Mouse (Mus musculus): ENCODE results near the gene Ggcx. TPM values are rescaled to one million over a fixed set of nuclear protein-coding genes. Genes with fewer than 3 reads are reported as not detected.
"Not testable (repeated sequence)": the region's sequence is repeated elsewhere in the genome, so short reads cannot be mapped to it uniquely, and the experiment has no call there.

Ggcx gene
- polyA plus RNA-seq, 1 experiment from 2014 or later: 15.8 TPM

DNA sequence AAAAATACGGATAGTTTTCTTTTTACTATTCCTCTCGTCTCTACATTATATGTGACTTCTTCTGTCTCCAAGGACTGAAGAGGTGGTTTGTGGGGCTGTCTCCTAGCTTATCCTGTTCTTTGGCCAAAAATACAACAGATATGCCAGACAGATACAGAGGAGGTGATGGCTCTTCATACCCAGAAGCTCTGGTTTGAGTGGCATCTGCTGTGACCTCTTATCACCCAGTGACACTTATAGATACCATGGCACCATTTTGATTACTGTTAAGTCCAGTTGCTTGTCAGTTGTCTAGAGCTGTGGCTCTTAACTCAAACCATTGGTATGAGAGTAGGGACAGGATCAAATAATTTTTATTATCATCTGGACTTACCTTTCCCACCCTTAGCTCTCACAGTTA lies 33.4 kb downstream of the Ggcx start:
- 92% methylated on average over 2 of the region's 2 CpGs for WGBS
- Histone ChIP-seq H3K9ac (ENCODE audit: low read depth, low read length) (no peak overlapping the region), H3K27me3 (replicated peaks; ENCODE audit: control insufficient read depth, insufficient read depth, low read length) (no peaks in the 10 kb centered on the region), H3K4me1 (ENCODE audit: control insufficient read depth, insufficient read depth, low read depth, low read length) (no peaks in the 10 kb centered on the region), H3K27ac (ENCODE audit: low read depth, low read length) (no peak overlapping the region), H3K9me3 (ENCODE audit: control insufficient read depth, low read length) (no peaks in the 10 kb centered on the region), H3K4me3 (ENCODE audit: low read length) (no peak overlapping the region), H3K4me2 (ENCODE audit: low read length) (no peak overlapping the region), H3K36me3 (ENCODE audit: control insufficient read depth, insufficient read depth, low read length) (no peaks in the 10 kb centered on the region)
- ATAC-seq: no peak

DNA sequence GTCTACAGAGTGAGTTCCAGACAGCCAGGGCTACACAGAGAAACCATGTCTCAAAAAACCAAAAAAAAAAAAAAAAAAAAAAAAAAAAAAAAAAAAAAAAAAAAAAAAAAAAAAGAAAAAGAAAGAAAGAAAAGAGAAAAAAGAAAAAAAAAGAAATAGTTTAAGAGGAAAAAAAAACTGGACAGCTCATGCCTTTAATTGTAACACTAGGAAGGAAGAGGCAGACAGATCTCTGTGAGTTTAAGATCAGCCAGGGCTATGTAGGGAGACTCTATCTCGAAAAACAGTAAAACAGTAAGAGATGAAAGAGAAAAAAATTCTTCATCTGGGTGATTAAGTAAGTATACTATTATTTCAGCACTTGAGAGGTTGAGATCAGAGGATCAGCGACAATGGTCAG lies 37.7 kb downstream of the Ggcx start:
- not testable (repeated sequence) for H3K4me2 ChIP-seq (ENCODE audit: low read length); H3K4me1 ChIP-seq (ENCODE audit: control insufficient read depth, insufficient read depth, low read depth, low read length); H3K9me3 ChIP-seq (ENCODE audit: control insufficient read depth, low read length); H3K27ac ChIP-seq (ENCODE audit: low read depth, low read length); H3K36me3 ChIP-seq (ENCODE audit: control insufficient read depth, insufficient read depth, low read length); H3K4me3 ChIP-seq (ENCODE audit: low read length); H3K27me3 ChIP-seq (replicated peaks; ENCODE audit: control insufficient read depth, insufficient read depth, low read length); ATAC-seq; H3K9ac ChIP-seq (ENCODE audit: low read depth, low read length)
- WGBS: 80% methylated on average over 2 of the region's 2 CpGs

DNA sequence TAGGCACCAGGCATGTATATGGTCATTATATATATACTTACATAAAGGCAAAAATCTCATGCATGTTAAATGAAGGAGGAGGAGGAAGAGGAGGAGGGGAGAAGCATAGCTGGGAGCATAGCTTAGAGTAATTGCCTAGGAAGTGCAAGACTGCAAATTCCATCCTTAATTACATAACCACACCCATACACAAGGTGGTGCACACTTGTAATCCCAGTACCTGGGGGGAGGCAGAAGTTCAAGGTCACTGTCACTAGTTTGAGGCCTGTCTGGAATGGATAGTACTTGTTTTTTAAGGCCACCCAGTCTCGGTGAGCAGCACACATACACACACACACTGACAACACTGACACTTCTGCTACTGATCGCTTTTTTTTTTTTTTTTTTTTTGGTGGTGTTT lies 38.2 kb downstream of the Ggcx start:
- Histone ChIP-seq H3K4me2 (ENCODE audit: low read length) (no peak overlapping the region), H3K36me3 (ENCODE audit: control insufficient read depth, insufficient read depth, low read length) (no peaks in the 10 kb centered on the region), H3K9me3 (ENCODE audit: control insufficient read depth, low read length) (no peaks in the 10 kb centered on the region), H3K4me3 (ENCODE audit: low read length) (no peak overlapping the region), H3K9ac (ENCODE audit: low read depth, low read length) (no peak overlapping the region), H3K27me3 (replicated peaks; ENCODE audit: control insufficient read depth, insufficient read depth, low read length) (no peaks in the 10 kb centered on the region), H3K4me1 (ENCODE audit: control insufficient read depth, insufficient read depth, low read depth, low read length) (no peaks in the 10 kb centered on the region), H3K27ac (ENCODE audit: low read depth, low read length) (no peak overlapping the region)
- 78% methylated on average over 2 of the region's 2 CpGs for WGBS
- no peak for ATAC-seq

DNA sequence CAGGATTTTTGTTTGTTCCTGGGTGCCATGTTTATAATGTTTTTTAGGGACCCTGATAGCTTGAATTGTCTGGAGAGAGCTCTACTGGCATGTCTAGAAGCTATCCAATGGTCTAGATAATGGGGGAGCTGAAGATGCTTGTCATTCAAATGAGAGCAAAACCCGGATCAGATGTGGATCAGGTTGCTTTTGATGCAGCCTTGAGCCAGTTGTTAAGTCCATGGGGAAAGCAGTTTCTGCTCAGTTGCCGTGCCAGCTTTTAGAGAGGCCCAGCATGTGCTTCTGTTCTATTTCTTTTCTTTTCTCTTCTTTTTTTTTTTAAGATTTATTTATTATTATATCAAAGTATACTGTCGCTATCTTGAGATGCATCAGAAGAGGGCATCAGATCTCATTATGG lies 39.5 kb downstream of the Ggcx start:
- no peak overlapping the region for H3K9ac ChIP-seq (ENCODE audit: low read depth, low read length)
- no peak for ATAC-seq

DNA sequence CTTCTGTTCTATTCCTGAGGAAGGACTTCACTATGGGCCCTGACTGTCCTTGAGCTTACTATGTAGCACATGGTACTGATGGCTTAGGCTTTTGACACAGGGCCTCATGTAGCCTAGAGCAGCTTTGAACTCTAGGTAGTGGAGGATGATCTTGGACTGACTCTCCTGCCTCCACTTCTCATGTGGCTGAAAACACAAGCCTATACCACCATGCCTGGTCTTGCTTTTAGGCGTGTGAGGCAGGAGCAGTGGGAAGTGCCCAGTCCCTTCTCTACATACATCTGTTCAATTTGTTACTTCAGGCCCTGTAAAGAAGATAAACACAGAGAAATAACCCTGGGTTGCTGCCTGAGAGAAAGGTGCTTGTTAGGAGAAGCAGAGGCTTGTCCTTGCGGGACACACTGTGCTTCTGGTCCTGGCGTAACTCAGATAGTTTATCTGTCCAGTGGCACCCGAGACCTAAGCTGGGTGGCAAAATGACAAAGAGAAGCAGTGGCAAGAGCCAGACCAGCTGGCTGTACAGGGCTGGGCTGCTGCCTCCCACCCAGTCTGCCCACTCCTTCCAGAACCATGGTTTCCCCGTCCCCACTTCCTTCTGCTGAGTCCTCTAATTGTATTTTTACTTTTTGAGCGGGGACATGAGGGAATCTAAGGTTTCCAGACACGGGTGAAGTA lies 40.1 kb downstream of the Ggcx start:
- no peak overlapping the region for H3K4me2 ChIP-seq (ENCODE audit: low read length)
- no peaks in the 10 kb centered on the region for H3K27me3 ChIP-seq (replicated peaks; ENCODE audit: control insufficient read depth, insufficient read depth, low read length)
- peak; percentile 76 for ATAC-seq
- no peaks in the 10 kb centered on the region for H3K9me3 ChIP-seq (ENCODE audit: control insufficient read depth, low read length)
- no peaks in the 10 kb centered on the region for H3K36me3 ChIP-seq (ENCODE audit: control insufficient read depth, insufficient read depth, low read length)
- H3K4me3 ChIP-seq (ENCODE audit: low read length): no peak overlapping the region
- H3K4me1 ChIP-seq (ENCODE audit: control insufficient read depth, insufficient read depth, low read depth, low read length): no peaks in the 10 kb centered on the region
- no peak overlapping the region for H3K9ac ChIP-seq (ENCODE audit: low read depth, low read length)
- peak overlapping the region; percentile 41; the same call in 1 of the 2 replicates for H3K27ac ChIP-seq (ENCODE audit: low read depth, low read length)
- 57% methylated on average over 7 of the region's 7 CpGs for WGBS

More for the DNA sequence above, 39.5 kb downstream of the Ggcx start:
- 59% methylated on average over 3 of the region's 3 CpGs for WGBS
- Histone ChIP-seq H3K4me3 (ENCODE audit: low read length) (no peak overlapping the region), H3K27me3 (replicated peaks; ENCODE audit: control insufficient read depth, insufficient read depth, low read length) (no peaks in the 10 kb centered on the region), H3K36me3 (ENCODE audit: control insufficient read depth, insufficient read depth, low read length) (no peaks in the 10 kb centered on the region), H3K4me2 (ENCODE audit: low read length) (no peak overlapping the region), H3K4me1 (ENCODE audit: control insufficient read depth, insufficient read depth, low read depth, low read length) (no peaks in the 10 kb centered on the region), H3K9me3 (ENCODE audit: control insufficient read depth, low read length) (no peaks in the 10 kb centered on the region), H3K27ac (ENCODE audit: low read depth, low read length) (no peak overlapping the region)

DNA sequence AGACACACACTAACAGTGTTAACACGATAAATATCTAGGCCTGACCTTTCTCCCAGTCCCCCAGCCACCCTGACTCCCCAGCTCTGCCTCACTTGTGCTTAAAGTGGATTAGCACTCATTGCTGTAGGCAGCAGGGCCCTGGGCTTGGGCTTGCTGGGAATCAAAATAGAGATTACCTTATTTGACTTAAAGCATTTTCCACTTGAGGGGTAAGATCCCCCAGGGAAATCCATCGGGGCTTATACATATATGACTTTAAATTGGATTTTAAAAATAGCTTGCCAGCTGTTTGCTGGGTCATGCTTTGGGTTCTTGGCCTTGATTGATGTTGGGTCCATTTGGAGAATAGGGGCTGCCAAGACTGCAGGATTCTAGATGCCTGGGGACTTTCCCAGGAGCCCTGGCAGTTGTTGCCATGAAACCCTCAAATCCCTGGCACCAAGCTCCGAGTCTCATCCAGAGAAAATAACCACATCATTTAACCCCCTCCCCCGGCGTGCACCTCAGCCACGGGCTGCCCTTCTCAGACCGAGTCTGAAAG lies 40.8 kb downstream of the Ggcx start:
- no peaks in the 10 kb centered on the region for H3K9me3 ChIP-seq (ENCODE audit: control insufficient read depth, low read length)
- no peaks in the 10 kb centered on the region for H3K27me3 ChIP-seq (replicated peaks; ENCODE audit: control insufficient read depth, insufficient read depth, low read length)
- H3K36me3 ChIP-seq (ENCODE audit: control insufficient read depth, insufficient read depth, low read length): no peaks in the 10 kb centered on the region
- H3K9ac ChIP-seq (ENCODE audit: low read depth, low read length): no peak overlapping the region
- no peaks in the 10 kb centered on the region for H3K4me1 ChIP-seq (ENCODE audit: control insufficient read depth, insufficient read depth, low read depth, low read length)
- H3K27ac ChIP-seq (ENCODE audit: low read depth, low read length): no peak overlapping the region; the same call in 1 of the 2 replicates
- H3K4me2 ChIP-seq (ENCODE audit: low read length): no peak overlapping the region
- ATAC-seq: peak; percentile 90
- no peak overlapping the region for H3K4me3 ChIP-seq (ENCODE audit: low read length)
- 34% methylated on average over 7 of the region's 7 CpGs for WGBS

DNA sequence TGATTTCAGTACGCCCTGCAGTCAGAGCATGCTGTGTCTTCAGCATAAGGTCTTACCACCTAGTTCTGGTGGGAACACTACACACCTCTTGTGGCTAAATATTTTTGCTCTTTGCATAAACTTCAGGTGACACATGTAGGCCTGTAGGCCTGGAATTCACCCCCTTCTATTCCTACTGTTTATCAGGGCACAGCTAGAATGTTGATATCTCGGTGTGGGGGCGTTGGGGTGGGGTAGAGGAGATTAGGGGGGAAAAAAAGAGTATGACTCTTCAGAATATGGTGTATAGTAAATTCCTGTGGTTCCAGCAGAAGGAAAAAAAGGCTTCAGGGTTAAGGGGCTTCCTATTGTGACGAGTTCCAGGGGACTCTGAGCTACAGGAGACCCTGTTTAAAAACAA lies 42.5 kb downstream of the Ggcx start:
- H3K36me3 ChIP-seq (ENCODE audit: control insufficient read depth, insufficient read depth, low read length): no peaks in the 10 kb centered on the region
- no peaks in the 10 kb centered on the region for H3K4me1 ChIP-seq (ENCODE audit: control insufficient read depth, insufficient read depth, low read depth, low read length)
- H3K27ac ChIP-seq (ENCODE audit: low read depth, low read length): no peak overlapping the region
- no peak overlapping the region for H3K4me3 ChIP-seq (ENCODE audit: low read length)
- WGBS: 89% methylated on average over 4 of the region's 4 CpGs
- H3K4me2 ChIP-seq (ENCODE audit: low read length): no peak overlapping the region
- no peaks in the 10 kb centered on the region for H3K9me3 ChIP-seq (ENCODE audit: control insufficient read depth, low read length)
- H3K27me3 ChIP-seq (replicated peaks; ENCODE audit: control insufficient read depth, insufficient read depth, low read length): no peaks in the 10 kb centered on the region
- H3K9ac ChIP-seq (ENCODE audit: low read depth, low read length): no peak overlapping the region
- no peak for ATAC-seq

DNA sequence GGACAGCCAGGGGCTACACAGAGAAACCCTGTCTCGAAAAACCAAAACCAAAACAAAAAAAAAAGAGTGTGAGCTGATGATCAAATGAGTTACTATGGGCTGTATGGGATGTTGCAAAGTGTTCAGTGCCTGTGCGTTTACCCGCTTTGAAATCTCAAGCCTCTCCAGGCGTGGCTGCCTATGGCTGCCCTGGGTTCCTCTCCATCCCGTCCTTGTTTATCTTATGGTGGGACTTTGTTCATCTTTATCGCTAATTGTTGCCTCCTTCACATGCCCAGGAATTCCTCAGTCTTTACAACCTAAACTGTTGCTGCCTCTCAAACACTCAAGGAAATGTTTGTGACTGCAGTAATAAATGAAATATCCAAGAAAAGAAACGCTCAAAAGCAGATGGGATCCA lies 44.3 kb downstream of the Ggcx start:
- H3K4me3 ChIP-seq (ENCODE audit: low read length): no peak overlapping the region
- H3K36me3 ChIP-seq (ENCODE audit: control insufficient read depth, insufficient read depth, low read length): no peaks in the 10 kb centered on the region
- no peak overlapping the region for H3K27ac ChIP-seq (ENCODE audit: low read depth, low read length)
- H3K4me2 ChIP-seq (ENCODE audit: low read length): no peak overlapping the region
- no peaks in the 10 kb centered on the region for H3K4me1 ChIP-seq (ENCODE audit: control insufficient read depth, insufficient read depth, low read depth, low read length)
- ATAC-seq: no peak
- H3K9ac ChIP-seq (ENCODE audit: low read depth, low read length): no peak overlapping the region
- no peaks in the 10 kb centered on the region for H3K9me3 ChIP-seq (ENCODE audit: control insufficient read depth, low read length)
- 82% methylated on average over 7 of the region's 7 CpGs for WGBS
- no peaks in the 10 kb centered on the region for H3K27me3 ChIP-seq (replicated peaks; ENCODE audit: control insufficient read depth, insufficient read depth, low read length)

DNA sequence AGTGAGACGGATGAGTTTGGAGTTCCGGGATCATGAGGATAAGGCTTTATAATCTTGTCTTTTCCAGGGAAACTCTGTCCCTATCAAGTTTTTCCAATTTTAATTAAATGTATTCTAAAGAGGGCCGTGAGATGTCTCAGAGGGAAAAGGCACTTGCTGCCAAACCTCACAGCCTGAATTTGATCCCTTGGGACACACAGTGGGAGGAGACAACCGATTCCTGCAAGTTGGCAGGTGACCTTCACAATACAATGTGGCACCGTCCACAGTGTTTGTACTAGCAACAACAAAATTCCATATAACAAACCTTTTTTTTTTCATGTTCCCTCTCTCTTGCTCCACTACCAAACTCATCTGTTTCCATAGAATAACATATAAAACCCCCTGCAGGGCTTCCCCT lies 44.8 kb downstream of the Ggcx start:
- Histone ChIP-seq H3K36me3 (ENCODE audit: control insufficient read depth, insufficient read depth, low read length) (no peaks in the 10 kb centered on the region), H3K9me3 (ENCODE audit: control insufficient read depth, low read length) (no peaks in the 10 kb centered on the region), H3K27ac (ENCODE audit: low read depth, low read length) (no peak overlapping the region), H3K4me3 (ENCODE audit: low read length) (no peak overlapping the region), H3K4me2 (ENCODE audit: low read length) (no peak overlapping the region), H3K27me3 (replicated peaks; ENCODE audit: control insufficient read depth, insufficient read depth, low read length) (no peaks in the 10 kb centered on the region), H3K4me1 (ENCODE audit: control insufficient read depth, insufficient read depth, low read depth, low read length) (no peaks in the 10 kb centered on the region), H3K9ac (ENCODE audit: low read depth, low read length) (no peak overlapping the region)
- WGBS: 42% methylated on average over 5 of the region's 5 CpGs
- no peak for ATAC-seq
